Mouse (Mus musculus): Measurements from ENCODE around the gene Chic2.

The Chic2 gene

GRCm38 (mm10) chr5:74974061-74974581, 70.5 kb downstream of the Chic2 start:
- DNase-seq = peak; percentile 68

GRCm38 (mm10) chr5:74971418-74971817, 73.2 kb downstream of the Chic2 start:
- DNase-seq = peak; percentile 19

GRCm38 (mm10) chr5:74969341-74969740, 75.2 kb downstream of the Chic2 start:
- no peak for DNase-seq

GRCm38 (mm10) chr5:74967882-74968281, 76.7 kb downstream of the Chic2 start:
- DNase-seq = no peak

- no peak for DNase-seq
Observed at GRCm38 (mm10) chr5:74966891-74967290, 77.7 kb downstream of the Chic2 start.

- no peak for DNase-seq
Observed at GRCm38 (mm10) chr5:74962771-74963170, 81.8 kb downstream of the Chic2 start.

- DNase-seq = peak; percentile 91
Observed at GRCm38 (mm10) chr5:74960840-74961543, 83.6 kb downstream of the Chic2 start.

- no peak for DNase-seq
Observed at GRCm38 (mm10) chr5:74960306-74960705, 84.3 kb downstream of the Chic2 start.

- DNase-seq = no peak
Observed at GRCm38 (mm10) chr5:74957293-74958076, 87.1 kb downstream of the Chic2 start.

- DNase-seq = peak; percentile 36
Observed at GRCm38 (mm10) chr5:74956335-74956734, 88.2 kb downstream of the Chic2 start.

- DNase-seq = no peak
Observed at GRCm38 (mm10) chr5:74955565-74955964, 89.0 kb downstream of the Chic2 start.

GRCm38 (mm10) chr5:74952938-74953337, 91.6 kb downstream of the Chic2 start:
- DNase-seq = no peak

- DNase-seq = no peak
Observed at GRCm38 (mm10) chr5:74951375-74951774, 93.2 kb downstream of the Chic2 start.

GRCm38 (mm10) chr5:74949298-74949697, 95.3 kb downstream of the Chic2 start:
- no peak for DNase-seq

- no peak for DNase-seq
Observed at GRCm38 (mm10) chr5:74948482-74948881, 96.1 kb downstream of the Chic2 start.
